Mouse (Mus musculus): ENCODE results near the gene Mboat7.
"Not testable (repeated sequence)": the region's sequence is repeated elsewhere in the genome, so short reads cannot be mapped to it uniquely, and the experiment has no call there.

The Mboat7 gene

DNA sequence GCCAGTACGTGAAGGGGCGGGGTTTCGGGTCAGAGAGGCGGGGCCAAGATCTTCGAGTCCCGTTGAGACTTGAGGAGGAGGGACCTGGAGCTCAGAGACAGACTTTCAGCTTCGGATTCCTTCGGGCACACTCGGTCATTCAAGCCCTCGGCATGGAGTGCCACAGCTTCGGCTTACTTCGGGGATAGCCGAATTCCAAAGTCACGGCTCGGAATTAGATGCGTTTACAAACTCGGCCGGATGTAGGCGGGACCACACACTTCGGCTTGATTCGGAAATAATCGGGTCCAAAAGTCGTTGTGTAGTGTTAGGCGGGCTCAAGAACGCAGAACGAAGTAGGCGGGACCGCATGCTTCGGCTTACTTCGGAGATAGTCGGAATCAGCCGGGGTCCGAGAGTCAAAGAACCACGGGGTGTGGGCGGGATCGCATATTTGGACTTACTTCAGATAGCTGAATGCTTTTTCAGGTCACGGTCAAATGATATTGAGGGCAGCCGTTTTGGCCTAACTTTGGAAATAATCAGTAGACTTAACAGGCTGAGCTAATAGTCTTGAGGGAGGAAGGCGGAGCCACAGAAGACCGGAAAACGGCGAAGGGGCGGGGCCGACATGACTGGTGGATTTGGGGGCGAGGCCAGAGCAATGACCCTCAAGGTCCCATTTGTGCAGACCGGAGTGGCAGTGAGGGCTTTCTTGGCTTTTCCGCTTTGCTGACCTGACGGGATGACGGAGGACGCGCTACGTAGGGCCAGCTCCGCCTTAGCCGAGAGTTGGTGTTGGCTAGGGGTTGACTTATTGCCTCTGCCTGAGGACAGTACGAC lies at the start of gene Mboat7:
Gene Mboat7 (minus strand): TSS at position 537 of the 822 bp plus-strand sequence.
- DNase-seq (ENCODE audit: low spot score in 2 of 2), result peak; percentile 99

DNA sequence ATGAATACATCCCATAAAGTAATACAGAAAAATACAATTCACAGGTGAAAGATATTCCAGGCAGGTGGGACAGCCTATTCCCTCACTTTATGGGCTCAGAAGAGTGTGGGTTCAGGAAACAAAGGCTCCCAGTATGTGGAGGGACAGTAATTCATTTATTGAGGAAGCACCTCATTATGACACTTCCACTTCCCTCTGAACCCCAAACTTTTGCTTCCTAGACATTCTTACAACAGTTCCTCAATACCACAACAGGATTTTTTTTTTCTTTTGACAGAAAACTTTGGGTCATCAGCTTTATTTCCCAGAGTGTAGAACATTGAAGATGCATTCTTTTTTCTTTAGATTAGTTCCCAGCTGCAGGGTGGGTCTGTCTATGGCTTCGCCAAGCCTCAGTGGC lies 39.4 kb upstream of the Mboat7 start:
- not testable (repeated sequence) for DNase-seq (ENCODE audit: low spot score in 2 of 2)

DNA sequence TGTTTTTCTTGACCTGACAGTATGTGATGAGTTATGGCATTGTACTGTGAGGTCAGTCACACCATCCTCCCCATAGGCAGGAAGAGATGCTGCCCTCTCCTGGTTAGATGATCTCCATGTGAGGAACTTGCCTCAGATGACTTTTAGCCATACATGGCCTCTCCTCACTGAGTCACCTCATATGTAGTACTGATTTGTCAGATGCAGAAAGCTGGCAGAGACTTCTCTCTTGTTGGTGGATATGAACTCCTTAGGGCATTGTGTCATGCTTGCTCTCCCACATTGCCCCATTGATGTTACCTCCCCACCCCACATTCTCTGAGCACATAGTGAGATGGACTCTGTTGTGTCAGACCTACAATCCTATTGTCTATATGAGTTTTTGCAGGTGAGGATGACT lies 32.1 kb upstream of the Mboat7 start:
- DNase-seq (ENCODE audit: low spot score in 2 of 2), result not testable (repeated sequence)

DNA sequence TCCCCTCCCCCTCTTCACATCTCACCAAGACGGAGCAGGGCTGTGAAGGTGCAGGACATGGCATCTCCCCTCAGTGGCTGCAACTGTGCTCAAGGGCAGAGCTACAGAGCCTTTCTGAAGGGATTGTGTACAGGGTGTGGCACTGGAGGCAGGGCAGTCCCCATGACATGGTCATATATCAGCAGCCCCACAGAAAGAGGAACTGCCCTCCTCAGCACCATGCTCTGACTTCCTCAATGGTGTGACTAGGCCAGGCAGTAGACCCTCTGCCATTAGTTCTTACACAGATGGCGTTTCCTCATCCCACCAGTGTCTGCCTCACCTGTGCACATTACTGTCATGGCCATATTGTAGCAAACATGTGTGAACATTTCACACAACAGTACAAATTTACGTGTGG lies 26.9 kb upstream of the Mboat7 start, which contains the start of gene Pirb:
Gene Pirb (minus strand): TSS at position 124 of the 400 bp plus-strand sequence.
- not testable (repeated sequence) for DNase-seq (ENCODE audit: low spot score in 2 of 2)

DNA sequence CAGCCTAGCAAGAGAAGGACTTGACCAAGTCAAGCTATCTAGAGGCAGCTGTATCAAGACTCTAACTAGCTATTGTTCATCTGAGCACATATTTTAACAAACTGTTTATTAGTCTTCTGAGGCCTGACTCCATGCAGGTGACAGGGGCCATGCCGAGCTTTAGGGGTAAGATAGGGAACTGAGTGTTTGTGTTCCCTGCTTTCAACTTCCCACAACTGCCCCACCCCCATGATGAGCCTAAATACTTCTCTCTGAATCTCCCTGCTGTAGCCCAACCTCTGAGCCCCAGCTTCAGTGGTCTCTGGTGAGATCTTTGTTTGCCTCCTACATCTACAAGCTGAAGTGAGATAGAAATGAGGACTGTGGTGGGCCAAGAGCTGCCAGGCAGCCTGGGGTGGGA lies 21.9 kb upstream of the Mboat7 start:
- DNase-seq (ENCODE audit: low spot score in 2 of 2), result peak in 1 of 2 experiments; percentile 19

DNA sequence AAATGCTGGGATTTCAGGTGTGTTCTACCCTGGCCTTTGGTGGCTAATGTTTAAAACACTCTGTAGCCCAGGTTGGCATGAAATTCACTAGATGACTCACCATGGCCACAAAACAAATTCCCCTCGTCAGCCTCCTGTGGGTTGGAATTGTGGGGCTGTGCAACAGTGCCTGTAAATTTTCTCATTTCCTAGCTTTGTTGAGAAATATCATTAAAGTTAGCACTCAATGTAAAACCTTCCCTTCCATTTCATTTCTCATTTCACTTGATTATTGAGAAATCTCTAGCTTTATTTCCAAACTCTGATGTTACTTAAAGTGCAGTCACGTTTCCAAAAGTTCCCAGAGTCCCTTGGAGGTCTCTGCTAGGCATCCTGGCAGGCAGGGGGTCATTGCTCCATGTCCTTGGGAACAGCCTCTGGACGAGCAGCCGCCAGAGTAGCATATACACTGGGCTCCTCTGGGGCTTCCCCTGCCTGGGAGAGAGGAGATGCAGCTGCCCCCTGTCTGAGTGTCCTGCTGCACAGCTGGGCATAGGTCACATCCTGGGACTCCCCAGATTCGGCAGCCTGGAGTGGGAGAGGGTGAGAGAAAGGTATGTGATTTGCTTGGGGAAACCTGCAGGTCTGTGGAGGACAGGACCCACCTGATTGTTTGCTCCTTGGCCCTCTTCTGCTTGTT lies 19.1 kb upstream of the Mboat7 start:
- DNase-seq (ENCODE audit: low spot score in 2 of 2), result peak in 1 of 2 experiments; percentile 20

DNA sequence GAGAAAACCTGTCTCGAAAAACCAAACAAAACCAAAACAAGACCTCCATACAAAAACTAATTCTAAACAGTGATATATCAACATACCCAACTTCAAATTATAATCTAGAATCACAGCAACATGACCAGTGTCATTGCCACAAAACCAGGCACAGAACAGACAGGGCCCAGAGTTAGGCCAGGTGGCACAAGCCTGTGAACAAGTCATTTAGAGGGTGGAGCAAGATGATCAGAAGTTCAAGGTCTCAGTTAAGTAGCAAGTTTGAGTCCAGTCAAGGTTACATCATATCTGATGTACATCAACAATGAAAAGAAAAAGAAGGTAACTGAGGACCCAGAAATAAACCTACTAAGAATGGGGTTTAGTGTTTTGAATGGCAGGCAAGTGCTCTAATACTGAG lies 15.7 kb upstream of the Mboat7 start:
- DNase-seq (ENCODE audit: low spot score in 2 of 2), result no peak

DNA sequence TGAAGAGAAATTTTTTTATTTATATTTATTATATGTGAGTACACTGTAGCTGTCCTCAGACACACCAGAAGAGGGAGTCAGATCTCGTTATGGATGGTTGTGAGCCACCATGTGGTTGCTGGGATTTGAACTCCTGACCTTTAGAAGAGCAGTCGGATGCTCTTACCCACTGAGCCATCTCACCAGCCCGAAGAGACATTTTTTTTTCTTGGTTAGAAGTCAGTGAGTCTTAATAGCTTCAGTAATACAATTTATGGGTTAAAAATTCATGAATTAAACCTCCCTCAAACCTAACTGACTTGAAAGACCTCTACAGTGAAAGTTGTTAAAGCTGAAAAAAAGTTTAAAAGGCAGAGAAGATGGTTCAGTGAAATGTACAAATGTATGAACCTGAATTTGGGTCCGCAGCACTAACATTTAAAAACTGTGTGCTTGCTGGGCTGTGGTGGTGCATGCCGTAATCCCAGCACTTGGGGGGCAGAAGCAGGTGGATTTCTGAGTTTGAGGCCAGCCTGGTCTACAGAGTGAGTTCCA lies 15.2 kb upstream of the Mboat7 start:
- DNase-seq (ENCODE audit: low spot score in 2 of 2), result not testable (repeated sequence)

DNA sequence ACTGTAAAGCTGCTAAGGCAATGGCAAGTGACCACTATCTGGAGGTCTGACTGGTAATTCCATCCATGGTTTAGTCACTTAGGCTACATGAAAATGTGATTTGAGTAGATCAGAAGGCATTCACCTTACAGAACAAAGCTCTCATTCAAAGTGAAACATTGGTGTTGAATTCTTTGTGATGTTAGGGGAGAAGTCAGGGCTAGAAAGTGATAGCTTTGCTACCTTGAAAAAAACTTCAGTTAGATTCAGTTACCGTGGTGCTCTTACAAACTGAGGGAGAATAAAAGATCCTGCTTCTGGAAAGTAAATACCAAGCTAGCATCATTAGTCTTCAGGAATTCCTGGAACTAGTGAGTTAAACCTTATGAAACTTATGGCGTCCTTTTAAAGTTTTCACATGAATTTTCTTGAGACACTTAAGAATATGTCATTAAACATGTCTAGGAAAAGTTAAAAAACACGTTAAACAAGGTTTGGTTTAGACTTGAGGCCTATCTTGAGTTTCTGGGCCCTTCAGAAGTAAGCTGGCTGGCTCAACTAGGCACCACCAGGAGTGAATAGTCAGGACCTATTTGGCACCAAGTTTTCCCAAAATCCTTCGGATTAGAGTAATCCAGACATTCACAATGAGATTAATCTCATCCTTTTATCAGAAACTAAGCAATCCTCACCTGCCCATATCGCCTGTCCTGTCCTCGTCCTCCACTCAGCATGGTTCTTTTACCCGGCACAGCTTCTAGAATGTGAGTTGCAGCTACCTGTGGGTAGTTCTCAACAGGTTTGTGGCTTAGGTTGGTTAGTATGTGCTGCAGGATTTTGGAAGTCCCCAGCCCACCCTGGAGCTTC lies 14.5 kb upstream of the Mboat7 start:
- no peak for DNase-seq (ENCODE audit: low spot score in 2 of 2)

DNA sequence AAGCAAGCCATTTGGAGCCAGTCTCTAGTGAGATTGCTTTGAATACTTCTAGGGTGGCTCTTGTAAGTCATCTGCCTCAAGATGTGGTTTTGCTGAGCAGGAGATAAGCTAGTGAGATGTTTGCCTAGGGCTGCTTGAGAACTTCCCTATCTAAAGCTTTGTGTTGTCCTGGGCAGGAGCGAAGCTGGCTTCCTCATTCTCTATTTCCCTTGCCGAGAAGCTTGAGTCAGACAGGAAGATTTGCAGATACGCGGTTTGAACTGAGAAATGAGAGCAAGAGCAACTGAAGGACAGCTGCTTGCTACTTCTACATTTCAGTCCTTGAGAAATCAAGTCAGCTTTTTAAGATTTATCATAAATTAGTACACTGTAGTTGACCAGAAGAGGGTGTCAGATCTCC lies 13.7 kb upstream of the Mboat7 start:
- peak in 1 of 2 experiments; percentile 44 for DNase-seq (ENCODE audit: low spot score in 2 of 2)

DNA sequence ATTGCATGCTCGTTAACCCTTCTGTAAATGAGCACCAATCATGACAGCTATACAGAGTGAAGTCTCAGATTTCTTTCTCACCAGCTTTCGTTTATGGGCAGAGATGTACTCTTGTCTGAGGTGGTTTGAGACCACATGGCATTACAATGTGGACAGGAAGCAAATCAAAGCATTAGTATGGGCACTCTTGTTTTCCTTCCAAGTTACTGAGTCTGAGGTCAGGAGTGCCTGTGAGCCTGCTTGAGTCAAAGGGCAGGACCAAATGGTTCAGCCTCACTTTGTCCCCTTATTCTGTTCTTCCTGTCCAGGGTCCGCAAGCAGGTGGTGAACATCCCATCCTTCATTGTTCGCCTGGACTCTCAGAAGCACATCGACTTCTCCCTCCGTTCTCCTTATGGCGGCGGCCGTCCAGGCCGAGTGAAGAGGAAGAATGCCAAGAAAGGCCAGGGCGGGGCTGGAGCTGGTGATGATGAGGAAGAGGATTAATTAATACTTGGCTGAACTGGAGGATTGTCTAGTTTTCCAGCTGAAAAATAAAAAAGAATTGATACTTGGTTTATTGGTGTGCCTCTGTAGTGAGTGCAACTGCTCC lies 13.1 kb upstream of the Mboat7 start:
- DNase-seq (ENCODE audit: low spot score in 2 of 2), result no peak

DNA sequence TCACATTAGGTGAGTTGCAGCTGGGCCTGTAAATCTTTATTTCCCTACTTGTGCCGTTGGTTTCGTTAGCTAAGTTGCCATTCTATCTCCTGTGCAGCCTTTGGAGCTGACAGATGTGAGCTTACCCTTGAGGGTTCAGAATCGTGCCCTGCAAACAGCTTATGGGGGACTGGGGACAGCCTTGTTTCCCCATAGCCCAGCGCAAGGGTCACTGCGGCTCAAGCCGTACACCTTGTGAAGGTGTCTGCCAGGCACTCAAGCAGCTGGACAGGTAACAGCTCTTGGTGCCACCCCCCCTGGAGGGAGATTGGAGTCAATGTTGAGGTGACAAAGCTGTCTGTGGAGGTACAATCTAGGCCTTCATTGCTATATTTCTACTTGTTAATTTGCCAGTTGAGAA lies 12.6 kb upstream of the Mboat7 start:
- DNase-seq (ENCODE audit: low spot score in 2 of 2), result no peak

DNA sequence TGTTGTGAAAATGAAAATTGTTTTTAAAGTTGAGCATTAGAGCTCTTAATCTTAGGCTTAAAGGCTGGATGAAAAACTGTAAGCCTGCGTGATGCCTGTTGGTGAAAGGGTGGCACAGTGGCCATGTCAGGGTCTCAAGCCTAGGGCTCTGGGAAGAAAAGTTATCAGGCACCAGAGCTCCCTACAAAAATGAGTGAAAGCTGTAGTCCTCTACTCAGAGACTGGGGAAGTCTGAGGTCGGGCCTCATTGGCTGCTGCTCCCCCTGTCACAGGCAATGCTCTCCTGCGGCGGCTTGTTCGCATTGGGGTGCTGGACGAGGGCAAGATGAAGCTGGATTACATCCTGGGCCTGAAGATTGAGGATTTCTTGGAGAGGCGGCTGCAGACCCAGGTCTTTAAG lies 12.1 kb upstream of the Mboat7 start:
- DNase-seq (ENCODE audit: low spot score in 2 of 2), result peak; percentile 37 to 38

DNA sequence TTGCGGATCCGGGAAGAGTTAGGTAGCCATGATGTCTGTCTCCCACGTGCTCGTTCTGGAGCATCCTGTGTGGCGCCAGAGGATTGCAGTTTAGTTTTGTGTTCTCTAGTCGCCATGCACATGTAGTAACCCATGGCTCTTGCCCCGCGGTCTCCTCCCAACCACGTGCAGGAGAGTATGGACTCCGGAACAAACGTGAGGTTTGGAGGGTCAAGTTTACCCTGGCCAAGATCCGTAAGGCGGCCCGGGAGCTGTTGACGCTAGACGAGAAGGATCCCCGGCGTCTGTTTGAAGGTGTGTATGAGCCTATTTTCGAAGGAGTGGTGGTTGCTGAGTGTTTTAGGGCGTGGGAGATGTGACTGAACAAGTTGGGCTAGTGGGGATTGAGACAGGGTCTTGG lies 11.2 kb upstream of the Mboat7 start:
- DNase-seq (ENCODE audit: low spot score in 2 of 2), result no peak

DNA sequence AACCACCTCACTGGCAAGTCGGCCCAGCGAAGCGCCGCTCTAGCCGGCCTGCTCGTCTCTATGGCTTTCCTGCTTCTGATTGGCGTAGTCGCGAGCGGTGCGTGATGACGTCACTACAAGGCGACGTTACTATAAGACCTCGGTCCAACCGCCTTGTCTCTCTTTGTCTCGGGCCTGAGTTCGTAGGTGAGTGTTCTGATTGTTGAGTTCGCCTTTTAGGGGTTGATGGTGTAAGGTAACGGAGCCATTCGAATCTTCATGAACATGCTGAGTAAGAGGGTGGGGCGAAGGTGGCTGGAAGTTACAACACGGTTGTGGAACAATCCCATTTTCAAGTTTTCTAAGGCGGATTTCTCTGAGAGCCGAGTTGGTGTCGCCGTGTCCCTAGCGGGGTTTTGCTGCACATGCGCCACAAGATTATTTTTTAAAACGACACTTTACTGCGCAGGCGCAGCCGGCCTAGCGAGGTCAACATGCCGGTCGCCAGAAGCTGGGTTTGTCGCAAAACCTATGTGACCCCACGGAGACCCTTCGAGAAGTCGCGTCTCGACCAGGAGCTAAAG lies 10.6 kb upstream of the Mboat7 start, which contains the start of gene Rps9:
Gene Rps9 (plus strand): TSS at position 115 of the 563 bp plus-strand sequence.
- peak; percentile 98 to 99 for DNase-seq (ENCODE audit: low spot score in 2 of 2)

DNA sequence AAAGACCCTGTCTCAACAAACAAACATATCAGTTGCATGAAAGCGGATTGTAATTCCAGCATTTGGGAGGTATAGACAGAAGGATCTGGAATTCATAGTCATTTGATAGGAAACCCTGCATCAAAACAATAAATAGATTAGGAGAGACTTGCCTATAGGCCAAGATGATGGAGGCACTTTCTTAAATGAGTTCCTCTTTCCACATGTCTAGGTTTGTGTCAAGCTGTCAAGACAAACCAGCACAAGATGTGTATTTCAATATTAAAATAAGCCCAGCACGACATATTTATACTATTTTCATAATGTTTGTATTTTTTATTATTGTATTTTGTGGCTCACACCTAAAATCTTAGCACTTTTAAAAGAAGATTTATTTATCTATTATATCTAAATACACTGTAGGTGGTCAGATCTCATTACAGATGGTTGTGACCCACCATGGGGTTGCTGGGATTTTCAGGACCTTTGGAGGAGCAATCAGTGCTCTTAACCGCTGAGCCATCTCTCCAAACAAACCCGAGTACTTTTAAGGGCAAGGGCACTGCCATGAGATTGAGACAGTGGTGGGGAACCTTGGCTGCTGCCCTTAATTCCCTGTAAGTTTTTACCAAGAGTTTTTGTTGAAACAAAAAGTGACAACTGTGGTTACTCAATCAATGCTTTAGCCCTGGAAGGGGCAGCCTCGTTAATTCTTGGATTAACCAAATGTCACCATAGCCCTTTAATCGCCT lies 10.0 kb upstream of the Mboat7 start:
- no peak for DNase-seq (ENCODE audit: low spot score in 2 of 2)

DNA sequence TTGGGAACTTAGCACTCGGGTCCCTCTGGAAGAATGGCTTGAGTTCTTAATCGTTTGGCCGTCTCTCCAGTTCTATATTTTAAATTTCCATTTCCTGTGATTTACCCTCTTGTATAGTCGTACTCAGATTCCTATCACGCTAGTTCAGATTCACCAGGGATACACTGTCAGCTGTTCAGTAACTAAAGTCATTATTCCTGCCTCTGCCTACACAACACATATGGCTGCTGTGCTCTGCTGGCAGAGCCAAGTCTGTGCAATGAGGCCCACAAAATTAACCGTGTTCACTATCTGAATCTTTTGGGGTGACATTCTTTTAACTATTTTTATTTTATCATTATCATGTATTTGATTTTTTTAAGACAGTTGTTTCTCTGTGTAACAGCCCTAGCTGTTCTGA lies 5.1 kb upstream of the Mboat7 start:
- DNase-seq (ENCODE audit: low spot score in 2 of 2), result no peak

DNA sequence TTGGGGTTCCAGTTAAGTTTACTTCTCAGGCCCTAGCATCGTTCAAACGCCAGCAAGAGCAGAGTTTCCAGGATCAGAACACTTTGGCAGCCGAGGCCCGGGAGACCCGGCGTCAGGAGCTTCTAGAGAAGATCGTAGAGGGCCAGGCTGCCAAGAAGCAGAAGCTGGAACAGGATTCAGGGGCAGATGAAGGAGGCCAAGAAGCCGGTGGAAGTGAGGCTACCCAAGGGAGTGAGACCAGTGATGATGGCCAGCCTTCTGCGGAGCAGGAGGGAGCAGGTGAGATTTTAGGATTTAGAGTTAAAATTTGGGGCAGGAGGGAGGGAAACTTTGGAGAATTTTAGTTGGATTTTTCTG lies 1.6 kb upstream of the Mboat7 start:
- DNase-seq (ENCODE audit: low spot score in 2 of 2), result peak in 1 of 2 experiments; percentile 49

DNA sequence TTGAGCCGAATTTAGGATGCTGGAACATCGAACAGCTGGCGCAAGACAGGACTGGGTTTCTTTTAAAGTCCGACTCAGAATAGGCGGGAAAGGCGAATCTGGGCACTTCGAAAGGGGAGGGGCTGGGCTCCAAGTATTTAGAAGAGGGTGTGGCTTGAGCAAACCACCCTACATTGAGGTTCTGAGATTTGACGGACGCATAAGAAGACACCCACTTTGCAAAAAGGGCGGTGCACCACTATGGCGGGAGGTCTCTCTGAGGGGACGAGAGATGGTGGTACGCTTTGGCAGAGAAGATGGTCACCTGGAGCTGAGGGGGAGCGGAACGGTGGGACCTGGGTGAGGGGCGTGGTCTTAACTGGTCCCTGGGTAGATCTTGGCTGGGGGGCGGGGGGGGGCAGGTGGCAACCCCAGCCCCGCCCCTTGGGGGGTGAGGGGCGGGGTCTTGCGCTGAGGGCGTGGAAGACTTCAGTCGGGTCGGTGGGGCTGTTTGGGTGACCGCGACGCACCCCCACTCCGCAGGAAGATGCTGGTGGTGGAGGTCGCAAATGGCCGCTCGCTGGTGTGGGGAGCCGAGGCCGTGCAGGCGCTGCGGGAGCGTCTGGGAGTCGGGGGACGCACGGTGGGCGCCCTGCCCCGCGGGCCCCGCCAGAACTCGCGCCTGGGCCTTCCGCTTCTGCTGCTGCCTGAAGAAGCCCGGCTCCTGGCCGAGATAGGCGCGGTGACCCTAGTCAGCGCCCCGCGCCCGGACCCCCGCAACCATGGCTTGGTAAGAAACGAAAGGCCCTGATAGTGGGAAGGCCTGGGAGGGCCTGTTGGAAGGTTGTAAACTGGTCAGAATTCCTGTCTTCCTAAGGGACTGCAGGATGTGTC lies 989 bp upstream of the Mboat7 start:
- DNase-seq (ENCODE audit: low spot score in 2 of 2), result peak; percentile 79 to 88

DNA sequence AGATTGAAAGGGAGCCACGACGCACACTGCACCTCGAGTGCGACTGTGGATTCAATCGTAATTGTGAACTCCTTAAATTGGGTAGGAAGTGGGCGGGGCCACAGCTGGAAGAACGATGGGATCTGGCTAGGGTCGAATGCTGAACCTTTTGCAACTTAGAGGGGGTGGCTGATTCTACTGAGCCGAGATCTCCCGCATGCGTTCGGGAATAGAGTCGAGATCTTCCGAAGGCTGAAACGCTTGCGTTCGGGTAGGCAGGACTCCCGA lies 419 bp upstream of the Mboat7 start:
- no peak for DNase-seq (ENCODE audit: low spot score in 2 of 2)
